Mouse (Mus musculus) cerebral cortex, adult 2 months (tissue): ENCODE results near the gene Ttll2.

Experiments used
- WGBS: fragments of 180-500 bp; shearing (Covaris S2); methylation state at CpG from one replicate; pipeline ENCODE4 v1.1.7; 2018; 5-methylcytosine and 5-hydroxymethylcytosine counted together

Ttll2 gene

GRCm38 (mm10) chr17:7360749-7361465 is 8.4 kb upstream of the Ttll2 start:
- 73% methylated on average over 9 of the region's 9 CpGs for WGBS

- WGBS, result 83% methylated on average over 4 of the region's 4 CpGs
Measured at GRCm38 (mm10) chr17:7359806-7360205, 7.3 kb upstream of the Ttll2 start.

GRCm38 (mm10) chr17:7348765-7349164 is 3.7 kb downstream of the Ttll2 start:
- WGBS, result 35% methylated on average over 2 of the region's 3 CpGs

GRCm38 (mm10) chr17:7337381-7337780 is 15.1 kb downstream of the Ttll2 start:
- WGBS, result 40% methylated on average over 8 of the region's 9 CpGs

GRCm38 (mm10) chr17:7332745-7333144 is 19.8 kb downstream of the Ttll2 start:
- 72% methylated on average over 3 of the region's 5 CpGs for WGBS

- 79% methylated on average over 5 of the region's 8 CpGs for WGBS
Measured at GRCm38 (mm10) chr17:7326415-7326814, 26.1 kb downstream of the Ttll2 start.

GRCm38 (mm10) chr17:7324346-7324745 is 28.1 kb downstream of the Ttll2 start, which contains the start of gene Tcp10a:
Tcp10a (plus strand) TSS chr17:7324646.
- 95% methylated on average over 5 of the region's 5 CpGs for WGBS

- 91% methylated on average over 6 of the region's 6 CpGs for WGBS
Measured at GRCm38 (mm10) chr17:7319789-7320188, 32.7 kb downstream of the Ttll2 start.

GRCm38 (mm10) chr17:7315693-7316382 is 36.7 kb downstream of the Ttll2 start:
- WGBS, result 69% methylated on average over 7 of the region's 8 CpGs

GRCm38 (mm10) chr17:7306278-7307196 is 46.0 kb downstream of the Ttll2 start:
- WGBS, result 48% methylated on average over 8 of the region's 8 CpGs
